Mouse (Mus musculus) stomach, embryonic 16.5 days (tissue): ENCODE data around the gene Tarm1. TPM values are rescaled to one million over a fixed set of nuclear protein-coding genes. Genes with fewer than 3 reads are reported as not detected.

Experiments used
- ATAC-seq: fragments of 200-750 bp; cut with Nextera tagmentation; 2 replicates; pipeline ENCODE4 v1.8.0; 2017; ENCODE audit warnings: moderate number of reproducible peaks, moderate TSS enrichment; ENCODE audit not compliant: insufficient read depth, low FRiP score
- H3K27ac ChIP-seq: fragments of 300-500 bp; sonication (generic); 2 replicates; pipeline ENCODE4 v1.5.1; 2014; ENCODE audit warnings: low read length
- H3K27me3 ChIP-seq: fragments of 300-500 bp; sonication (generic); 2 replicates; pipeline ENCODE4 v1.6.1; 2014; ENCODE audit warnings: low read length, control low read depth, mixed read lengths; ENCODE audit not compliant: control insufficient read depth, insufficient read depth
- H3K36me3 ChIP-seq: fragments of 300-500 bp; sonication (generic); 2 replicates; pipeline ENCODE4 v1.6.1; 2014; ENCODE audit warnings: low read length; ENCODE audit not compliant: control insufficient read depth, insufficient read depth
- H3K4me1 ChIP-seq: fragments of 300-500 bp; sonication (generic); 2 replicates; pipeline ENCODE4 v1.6.1; 2014; ENCODE audit warnings: low read length, control low read depth, mixed read lengths; ENCODE audit not compliant: control insufficient read depth, insufficient read depth
- H3K4me2 ChIP-seq: fragments of 300-500 bp; sonication (generic); 2 replicates; pipeline ENCODE4 v1.6.1; 2014; ENCODE audit warnings: low read depth, low read length, mixed read lengths
- H3K4me3 ChIP-seq: fragments of 300-500 bp; sonication (generic); replicated peaks from 2 replicates; pipeline ENCODE4 v1.5.1; 2014; ENCODE audit warnings: mild to moderate bottlenecking, low read length
- H3K9ac ChIP-seq: fragments of 300-500 bp; sonication (generic); 2 replicates; pipeline ENCODE4 v1.6.1; 2014; ENCODE audit warnings: low read length
- H3K9me3 ChIP-seq: fragments of 300-500 bp; sonication (generic); replicated peaks from 2 replicates; pipeline ENCODE4 v1.6.1; 2016; ENCODE audit warnings: low read length, control low read depth; ENCODE audit not compliant: control insufficient read depth
- WGBS: fragments of 180-500 bp; shearing (Covaris S2); extraction: QIAGEN DNeasy Blood & Tissue Kit; methylation state at CpG from one replicate; pipeline ENCODE4 v1.1.7; 2014; 5-methylcytosine and 5-hydroxymethylcytosine counted together
- polyA plus RNA-seq: library from polyadenylated mRNA; unstranded; fragments of >200 nt; fragmentation: Nextera tagmentation; extraction: Ambion mirVana; gene quantifications from 2 replicates; pipeline ENCODE4 v1.2.1, GENCODE M21; 2015

Gene Tarm1
- polyA plus RNA-seq, 1 experiment from 2014 or later = 0.49 TPM

DNA sequence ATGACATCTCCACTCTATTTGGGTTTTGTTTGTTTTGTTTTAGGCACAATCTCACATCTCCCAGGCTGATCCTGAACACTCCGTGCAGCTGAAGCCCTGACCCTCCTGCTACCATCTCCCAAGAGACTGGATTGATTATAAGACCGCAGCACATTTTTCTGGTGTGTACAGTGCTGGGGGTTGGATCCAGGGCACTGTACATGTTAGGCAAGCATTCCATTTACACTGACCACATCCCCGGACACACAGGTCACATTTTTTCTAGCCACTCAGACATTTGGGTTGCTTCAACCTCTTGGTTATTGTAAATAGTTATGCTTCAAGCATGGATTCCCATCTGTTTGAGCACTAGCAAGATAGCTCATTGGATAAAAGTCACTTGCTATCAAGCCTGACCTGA lies 55.8 kb downstream of the Tarm1 start:
- no peak for ATAC-seq
- H3K4me3 ChIP-seq = no peak overlapping the region
- no peaks in the 10 kb centered on the region for H3K36me3 ChIP-seq
- 51% methylated on average over 3 of the region's 3 CpGs for WGBS
- H3K4me1 ChIP-seq = no peaks in the 10 kb centered on the region
- H3K4me2 ChIP-seq = no peak overlapping the region
- H3K9me3 ChIP-seq = no peaks in the 10 kb centered on the region
- H3K27me3 ChIP-seq = no peaks in the 10 kb centered on the region
- no peak overlapping the region for H3K9ac ChIP-seq
- no peak overlapping the region for H3K27ac ChIP-seq

DNA sequence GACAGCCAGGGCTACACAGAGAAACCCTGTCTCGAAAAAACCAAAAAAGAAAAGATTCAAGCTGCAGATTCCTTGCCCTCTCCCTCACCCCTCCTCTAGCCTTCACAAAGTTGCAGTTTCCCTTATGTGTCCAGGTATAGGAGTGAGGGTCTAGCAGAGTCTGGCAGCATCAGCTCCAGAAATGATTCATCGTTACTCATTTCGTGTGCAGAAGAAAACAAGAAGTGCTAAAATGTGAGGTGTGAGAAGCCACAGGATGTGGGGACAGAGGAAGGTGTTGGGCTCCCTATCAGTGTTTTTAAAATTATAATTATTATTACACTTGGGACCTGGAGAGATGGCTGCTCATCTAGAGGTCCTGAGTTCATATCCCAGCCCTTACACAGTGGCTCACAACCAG lies 57.7 kb downstream of the Tarm1 start:
- Histone ChIP-seq H3K36me3 (no peaks in the 10 kb centered on the region), H3K4me1 (no peaks in the 10 kb centered on the region), H3K4me2 (no peak overlapping the region), H3K9ac (no peak overlapping the region), H3K27ac (no peak overlapping the region), H3K9me3 (no peaks in the 10 kb centered on the region), H3K27me3 (no peaks in the 10 kb centered on the region), H3K4me3 (no peak overlapping the region)
- ATAC-seq = no peak
- WGBS = 70% methylated on average over 3 of the region's 3 CpGs

DNA sequence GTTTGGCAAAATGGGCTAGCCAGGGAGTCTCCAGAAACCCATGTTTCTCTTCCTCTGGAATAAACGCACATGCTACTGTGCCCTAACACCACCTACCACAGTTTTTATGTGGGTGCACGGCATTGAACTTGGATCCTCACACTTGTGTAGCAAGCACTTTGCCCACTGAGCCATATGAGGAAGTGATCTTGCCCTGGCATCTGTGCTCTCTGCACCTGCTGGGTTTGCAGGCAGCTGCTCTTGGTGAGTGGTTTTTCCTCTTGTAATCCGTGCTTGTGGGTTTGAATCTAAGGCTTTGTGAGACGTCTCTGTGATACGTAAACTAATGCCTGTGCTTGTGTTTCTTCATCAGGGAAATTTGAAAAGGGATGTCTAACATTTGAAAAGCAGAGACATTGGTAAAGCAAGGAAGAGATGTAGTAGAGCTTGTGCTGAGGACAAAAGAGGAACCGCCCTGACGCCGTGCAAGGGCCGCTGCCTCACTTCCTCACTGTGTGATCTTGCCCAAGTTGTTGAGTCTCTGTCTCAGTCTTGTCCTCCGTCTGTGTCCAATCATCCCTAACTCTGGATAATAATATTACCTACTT lies 59.9 kb downstream of the Tarm1 start:
- no peaks in the 10 kb centered on the region for H3K27me3 ChIP-seq
- ATAC-seq = no peak
- no peak overlapping the region for H3K4me3 ChIP-seq
- no peak overlapping the region for H3K27ac ChIP-seq
- WGBS = 76% methylated on average over 10 of the region's 10 CpGs
- H3K36me3 ChIP-seq = no peaks in the 10 kb centered on the region
- peaks cover 3% of the 10 kb centered on the region; the same call in 1 of the 2 replicates for H3K4me1 ChIP-seq
- H3K4me2 ChIP-seq = no peak overlapping the region
- H3K9ac ChIP-seq = no peak overlapping the region
- no peaks in the 10 kb centered on the region for H3K9me3 ChIP-seq

DNA sequence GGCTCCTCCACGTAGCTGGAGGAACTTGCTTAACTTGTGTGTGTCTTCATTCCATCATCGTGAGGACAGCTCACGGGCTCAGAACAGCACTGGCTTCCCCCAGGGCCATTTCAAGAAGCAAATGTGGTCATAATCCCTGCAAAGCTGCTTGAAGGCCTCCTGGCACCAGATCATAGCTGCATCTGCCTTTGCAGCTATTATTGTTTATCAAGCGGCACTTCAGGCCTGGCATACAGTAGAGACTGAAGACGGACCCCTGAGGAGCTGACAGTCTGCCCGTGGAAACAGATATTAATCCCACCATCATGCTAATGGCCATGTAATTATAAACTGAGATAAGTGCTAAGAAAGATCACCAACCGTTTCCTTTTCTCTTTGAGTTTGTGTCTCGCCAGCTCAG lies 61.9 kb downstream of the Tarm1 start:
- no peaks in the 10 kb centered on the region for H3K27me3 ChIP-seq
- H3K27ac ChIP-seq = no peak overlapping the region
- no peak for ATAC-seq
- H3K4me2 ChIP-seq = no peak overlapping the region
- H3K36me3 ChIP-seq = no peaks in the 10 kb centered on the region
- H3K4me1 ChIP-seq = peaks cover 3% of the 10 kb centered on the region; the same call in 1 of the 2 replicates
- H3K4me3 ChIP-seq = no peak overlapping the region
- no peak overlapping the region for H3K9ac ChIP-seq
- H3K9me3 ChIP-seq = no peaks in the 10 kb centered on the region
- 52% methylated on average over 8 of the region's 8 CpGs for WGBS

DNA sequence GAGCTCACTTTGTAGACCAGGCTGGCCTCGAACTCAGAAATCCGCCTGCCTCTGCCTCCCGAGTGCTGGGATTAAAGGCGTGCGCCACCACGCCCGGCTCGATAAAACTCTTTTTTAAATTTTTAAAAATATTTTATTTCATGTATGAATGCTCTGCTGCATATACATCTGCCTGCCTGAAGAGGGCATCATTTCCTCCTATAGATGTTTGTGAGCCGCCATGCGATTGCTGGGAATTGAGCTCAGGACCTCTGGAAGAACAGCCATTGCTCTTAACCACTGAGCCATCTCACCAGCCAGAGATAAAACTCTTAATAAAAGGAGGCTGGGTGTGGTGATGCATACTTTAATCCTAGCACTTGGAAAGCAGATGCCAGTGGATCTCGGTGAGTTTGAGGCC lies 62.4 kb downstream of the Tarm1 start:
- 87% methylated on average over 9 of the region's 11 CpGs for WGBS
- peaks cover 3% of the 10 kb centered on the region; the same call in 1 of the 2 replicates for H3K4me1 ChIP-seq
- no peak overlapping the region for H3K9ac ChIP-seq
- no peak for ATAC-seq
- H3K27ac ChIP-seq = no peak overlapping the region
- H3K9me3 ChIP-seq = no peaks in the 10 kb centered on the region
- H3K36me3 ChIP-seq = no peaks in the 10 kb centered on the region
- no peaks in the 10 kb centered on the region for H3K27me3 ChIP-seq
- no peak overlapping the region for H3K4me3 ChIP-seq
- no peak overlapping the region for H3K4me2 ChIP-seq

DNA sequence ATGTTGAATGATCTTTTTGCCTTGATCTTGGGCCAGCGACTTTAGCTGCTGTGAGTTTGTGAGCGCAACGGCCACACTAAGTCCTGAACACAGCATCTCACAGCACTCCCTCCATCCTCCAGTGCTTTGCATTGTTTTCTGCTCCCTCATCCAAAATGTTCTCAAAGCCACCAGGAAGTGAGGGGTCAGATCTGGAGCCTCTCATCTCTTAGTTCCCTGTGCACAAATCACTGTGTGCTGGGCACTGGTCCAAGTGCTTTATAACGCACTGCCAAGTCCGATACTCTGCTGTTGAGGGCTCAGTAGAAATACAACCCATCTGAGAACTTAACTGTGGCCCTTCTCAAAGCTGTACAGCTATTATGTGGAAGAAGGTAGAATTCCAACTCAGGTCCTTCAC lies 64.5 kb downstream of the Tarm1 start:
- Histone ChIP-seq H3K36me3 (no peaks in the 10 kb centered on the region), H3K4me3 (no peak overlapping the region), H3K9ac (no peak overlapping the region), H3K4me1 (peaks cover 3% of the 10 kb centered on the region; the same call in 1 of the 2 replicates), H3K27ac (no peak overlapping the region), H3K27me3 (no peaks in the 10 kb centered on the region), H3K9me3 (no peaks in the 10 kb centered on the region), H3K4me2 (no peak overlapping the region)
- 36% methylated on average over 5 of the region's 5 CpGs for WGBS
- no peak for ATAC-seq

Other genes with a start within 250 kb of the Tarm1 start
- 170 and 217 TPM in 2 replicates for gene Myadm, start 213.5 kb downstream of the Tarm1 start, polyA plus RNA-seq
- gene Prkcg, start 213.4 kb downstream of the Tarm1 start, polyA plus RNA-seq = 0.32 and 1.1 TPM in 2 replicates
- gene Cacng7, start 169.7 kb downstream of the Tarm1 start, polyA plus RNA-seq = 0.96 and 1.4 TPM in 2 replicates
- gene Cacng8, start 111.9 kb downstream of the Tarm1 start, polyA plus RNA-seq = 0.74 and 1.1 TPM in 2 replicates
- gene Cacng6, start 78.4 kb downstream of the Tarm1 start, polyA plus RNA-seq = 0.19 and 3.0 TPM in 2 replicates
- gene Oscar, start 113.5 kb upstream of the Tarm1 start, polyA plus RNA-seq = 0.12 TPM in 2 replicates
- gene Ndufa3, start 114.7 kb upstream of the Tarm1 start, polyA plus RNA-seq = 457 and 491 TPM in 2 replicates
- 17.7 and 19.0 TPM in 2 replicates for gene Tfpt, start 127.3 kb upstream of the Tarm1 start, polyA plus RNA-seq
- gene Prpf31, start 127.4 kb upstream of the Tarm1 start, polyA plus RNA-seq = 79.4 and 89.0 TPM in 2 replicates
- gene Cnot3, start 142.6 kb upstream of the Tarm1 start, polyA plus RNA-seq = 43.0 and 44.5 TPM in 2 replicates
- gene Leng1, start 163.2 kb upstream of the Tarm1 start, polyA plus RNA-seq = 12.0 and 14.3 TPM in 2 replicates
- 76.9 and 96.7 TPM in 2 replicates for gene Tmc4, start 174.9 kb upstream of the Tarm1 start, polyA plus RNA-seq
- gene Tsen34, start 190.2 kb upstream of the Tarm1 start, polyA plus RNA-seq = 184 and 194 TPM in 2 replicates
- 44.5 and 48.6 TPM in 2 replicates for gene Mboat7, start 190.9 kb upstream of the Tarm1 start, polyA plus RNA-seq
- 1,206 and 1,366 TPM in 2 replicates for gene Rps9, start 201.4 kb upstream of the Tarm1 start, polyA plus RNA-seq
- gene Pirb, start 217.8 kb upstream of the Tarm1 start, polyA plus RNA-seq = 2.5 and 3.0 TPM in 2 replicates